Mouse (Mus musculus) adrenal gland, postnatal 10 days (tissue): ENCODE results near the gene Rnf114. TPM values are rescaled to one million over a fixed set of nuclear protein-coding genes. Genes with fewer than 3 reads are reported as not detected.

Experiments
- DNase-seq: peaks from one replicate; pipeline ENCODE4 v3.0.0; 2021; ENCODE audit warnings: mixed read lengths
- total RNA-seq, 2 experiments: library from RNA; stranded (reverse); gene quantifications; 2 replicates each; pipeline ENCODE4 v1.2.3; 2021

Gene Rnf114
- total RNA-seq, 2 experiments from 2014 or later = 51.0 to 55.9 TPM

DNA sequence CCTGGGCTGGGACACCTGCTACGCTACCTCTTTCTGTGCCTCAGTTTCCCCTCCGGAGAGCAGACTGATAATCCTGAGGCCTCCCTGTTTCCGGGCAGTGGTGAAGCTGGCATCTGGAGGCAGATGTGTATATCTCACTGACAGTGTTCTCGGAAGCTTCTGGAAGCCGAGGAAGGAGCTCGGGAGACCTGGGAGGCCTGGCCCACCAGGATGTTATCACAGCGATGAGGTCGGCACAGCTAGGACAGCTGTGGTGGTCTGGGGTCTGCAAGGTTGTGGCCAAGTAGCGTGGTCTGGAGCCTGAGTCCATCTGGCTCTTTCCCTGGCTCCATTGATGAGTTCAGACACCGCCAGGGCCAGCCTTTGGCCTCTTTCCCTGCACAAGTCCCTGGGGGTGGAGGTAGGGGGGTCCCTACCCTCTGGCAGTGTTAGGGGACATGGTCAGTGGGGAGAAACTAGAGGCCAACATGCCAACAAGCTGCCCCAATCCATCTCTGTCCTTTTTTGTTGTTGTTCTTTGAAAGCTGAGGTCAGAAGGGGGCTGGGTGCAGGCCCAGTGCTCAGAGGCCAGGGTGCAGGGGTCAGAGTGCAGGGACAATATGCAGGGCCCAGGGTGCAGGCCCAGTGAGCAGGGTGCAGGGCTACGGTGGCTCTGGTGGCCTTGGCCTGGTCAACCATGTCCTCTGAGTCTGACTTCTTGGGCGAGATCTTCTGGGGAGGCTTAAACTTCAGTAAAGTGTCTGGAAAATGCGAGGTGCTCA is 72.3 kb downstream of the Rnf114 start:
- no peak for DNase-seq

DNA sequence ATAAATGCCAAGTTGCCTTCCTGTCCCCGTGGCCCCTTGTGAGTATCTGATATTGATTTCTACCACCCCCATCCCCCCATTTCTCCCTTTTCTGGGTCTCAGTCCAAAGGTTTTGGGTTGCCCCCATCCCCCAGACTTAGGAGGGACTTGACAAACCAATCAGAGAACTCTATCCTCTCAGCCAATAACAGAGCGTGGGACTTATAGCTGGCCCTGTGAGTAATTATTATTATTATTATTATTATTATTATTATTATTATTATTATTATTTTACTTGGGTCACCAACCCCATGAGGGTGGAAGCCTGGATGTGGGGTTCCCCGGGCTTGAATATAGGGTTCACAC is 72.8 kb downstream of the Rnf114 start:
- DNase-seq = no peak

DNA sequence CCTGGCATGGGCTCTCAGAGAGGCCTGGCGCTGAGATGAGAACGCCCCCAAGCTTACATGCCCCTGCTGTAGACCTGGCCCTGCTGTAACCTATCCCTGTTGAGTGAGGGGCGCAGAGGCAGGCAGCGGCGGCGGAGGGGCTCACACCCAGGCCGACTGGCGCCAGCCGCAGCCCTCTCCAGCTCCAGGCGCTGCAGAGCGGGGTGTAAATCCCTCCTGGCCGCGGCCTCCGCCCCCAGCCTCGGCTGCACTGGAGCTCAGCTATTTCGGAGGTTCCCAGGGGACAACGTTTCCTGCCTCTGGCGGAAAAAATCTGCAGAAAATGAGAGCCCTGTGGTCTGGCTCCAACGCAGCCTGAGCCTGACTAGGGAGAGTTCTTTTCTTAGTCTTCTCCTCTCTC is 73.2 kb downstream of the Rnf114 start:
- DNase-seq = peak; percentile 62

Other genes with a start within 250 kb of the Rnf114 start
- gene B4galt5, start 143.5 kb upstream of the Rnf114 start, total RNA-seq = 10 to 100 TPM; 55.5 to 76.9 TPM
- 10 to 100 TPM; 28.8 to 37.0 TPM for gene Slc9a8, start 70.9 kb upstream of the Rnf114 start, total RNA-seq
- 10 to 100 TPM; 26.5 to 28.9 TPM for gene Spata2, start 242 bp downstream of the Rnf114 start, total RNA-seq
- 1 to 10 TPM; 6.2 to 8.5 TPM for gene Snai1, start 45.5 kb downstream of the Rnf114 start, total RNA-seq
- 100 to 1,000 TPM; 159 to 162 TPM for gene Ube2v1, start 139.4 kb downstream of the Rnf114 start, total RNA-seq
- 10 to 100 TPM; 16.4 to 17.5 TPM for gene Gm20431, start 168.9 kb downstream of the Rnf114 start, total RNA-seq
- gene Cebpb, start 196.3 kb downstream of the Rnf114 start, total RNA-seq = 100 to 1,000 TPM; 269 to 439 TPM
- 10 to 100 TPM; 31.2 to 33.5 TPM for gene Tmem189, start 197.2 kb downstream of the Rnf114 start, total RNA-seq